Mouse (Mus musculus) brain, embryonic 14.5 days (tissue): ENCODE data around the gene Tbl1xr1.

Experiments
- CTCF ChIP-seq: fragments of 200-500 bp; IDR thresholded peaks from 2 replicates; pipeline ENCODE4 v1.5.1; 2012; ENCODE audit warnings: inconsistent platforms, mild to moderate bottlenecking, moderate library complexity, borderline replicate concordance; ENCODE audit not compliant: insufficient read depth, insufficient read length; ENCODE audit errors: extremely low read depth
- POLR2A ChIP-seq: fragments of 200-500 bp; IDR thresholded peaks from 2 replicates; pipeline ENCODE4 v1.6.1; 2012; ENCODE audit warnings: mild to moderate bottlenecking, inconsistent platforms, borderline replicate concordance; ENCODE audit not compliant: poor library complexity, insufficient read depth, insufficient read length, severe bottlenecking; ENCODE audit errors: extremely low read depth

GRCm38 (mm10) chr3:22171526-22171925 is 95.1 kb downstream of the Tbl1xr1 start:
- TF ChIP-seq CTCF (no peak), POLR2A (no peak)
